Mouse (Mus musculus) naive thymus-derived CD4-positive, alpha-beta T cell, adult 2 months (primary cell): Measurements from ENCODE around the gene Gm42906.

Experiments used
- DNase-seq: peaks from one replicate; pipeline ENCODE4 v3.0.0-alpha.2; 2011; ENCODE audit warnings: low read depth

The Gm42906 gene

GRCm38 (mm10) chr5:151428113-151428756, at the start of gene Gm42906:
Gene Gm42906 (minus strand): TSS chr5:151428163.
- DNase-seq = no peak

- no peak for DNase-seq
Observed at GRCm38 (mm10) chr5:151445695-151446094, 17.7 kb upstream of the Gm42906 start.

- DNase-seq = no peak
Observed at GRCm38 (mm10) chr5:151435106-151435505, 7.1 kb upstream of the Gm42906 start.

- DNase-seq = no peak
Observed at GRCm38 (mm10) chr5:151426466-151426865, 1.5 kb downstream of the Gm42906 start.

- DNase-seq = no peak
Observed at GRCm38 (mm10) chr5:151422692-151423091, 5.3 kb downstream of the Gm42906 start.

GRCm38 (mm10) chr5:151421859-151422258, 6.1 kb downstream of the Gm42906 start:
- DNase-seq = no peak

GRCm38 (mm10) chr5:151418551-151418950, 9.4 kb downstream of the Gm42906 start:
- no peak for DNase-seq

GRCm38 (mm10) chr5:151417421-151418038, 10.4 kb downstream of the Gm42906 start:
- DNase-seq = no peak

- no peak for DNase-seq
Observed at GRCm38 (mm10) chr5:151416988-151417387, 11.0 kb downstream of the Gm42906 start.

GRCm38 (mm10) chr5:151413617-151414016, 14.3 kb downstream of the Gm42906 start:
- no peak for DNase-seq

- DNase-seq = no peak
Observed at GRCm38 (mm10) chr5:151412666-151413463, 15.1 kb downstream of the Gm42906 start.

- no peak for DNase-seq
Observed at GRCm38 (mm10) chr5:151410006-151410405, 18.0 kb downstream of the Gm42906 start.

- no peak for DNase-seq
Observed at GRCm38 (mm10) chr5:151409282-151409681, 18.7 kb downstream of the Gm42906 start.

GRCm38 (mm10) chr5:151408124-151408900, 19.7 kb downstream of the Gm42906 start:
- DNase-seq = no peak

GRCm38 (mm10) chr5:151407493-151407892, 20.5 kb downstream of the Gm42906 start:
- DNase-seq = no peak

- DNase-seq = no peak
Observed at GRCm38 (mm10) chr5:151406276-151406675, 21.7 kb downstream of the Gm42906 start.

GRCm38 (mm10) chr5:151405314-151405903, 22.6 kb downstream of the Gm42906 start:
- DNase-seq = no peak

GRCm38 (mm10) chr5:151403586-151403985, 24.4 kb downstream of the Gm42906 start:
- DNase-seq = no peak

GRCm38 (mm10) chr5:151400557-151400944, 27.4 kb downstream of the Gm42906 start:
- no peak for DNase-seq

GRCm38 (mm10) chr5:151399918-151400556, 27.9 kb downstream of the Gm42906 start:
- DNase-seq = no peak

- DNase-seq = no peak
Observed at GRCm38 (mm10) chr5:151396119-151396518, 31.8 kb downstream of the Gm42906 start.
